Mouse (Mus musculus) forebrain, postnatal 0 days (tissue): ENCODE measurements around the gene Ugp2. TPM values are rescaled to one million over a fixed set of nuclear protein-coding genes. Genes with fewer than 3 reads are reported as not detected.

Experiments used
- ATAC-seq: fragments of 200-750 bp; cut with Nextera tagmentation; 2 replicates; pipeline ENCODE4 v1.8.0; 2017; ENCODE audit warnings: mild to moderate bottlenecking, moderate library complexity
- DNase-seq: peaks from one replicate; pipeline ENCODE4 v3.0.0-alpha.2; 2015
- H3K27ac ChIP-seq: fragments of 300-500 bp; sonication (generic); 2 replicates; pipeline ENCODE4 v1.5.1; 2014; ENCODE audit warnings: low read depth, mild to moderate bottlenecking, antibody characterized with exemption, low read length, moderate library complexity, mixed read lengths
- H3K27me3 ChIP-seq: fragments of 300-500 bp; sonication (generic); 2 replicates; pipeline ENCODE4 v1.6.1; 2014; ENCODE audit warnings: mild to moderate bottlenecking, low read length, mixed read lengths; ENCODE audit not compliant: insufficient read depth
- H3K36me3 ChIP-seq: fragments of 300-500 bp; sonication (generic); 2 replicates; pipeline ENCODE4 v1.6.1; 2014; ENCODE audit warnings: mild to moderate bottlenecking, moderate library complexity; ENCODE audit not compliant: insufficient read depth
- H3K4me1 ChIP-seq: fragments of 300-500 bp; sonication (generic); 2 replicates; pipeline ENCODE4 v1.6.1; 2014; ENCODE audit warnings: antibody characterized with exemption; ENCODE audit not compliant: insufficient read depth
- H3K4me2 ChIP-seq: fragments of 300-500 bp; sonication (generic); 2 replicates; pipeline ENCODE4 v1.6.1; 2014; ENCODE audit warnings: low read depth, mild to moderate bottlenecking, moderate library complexity
- H3K4me3 ChIP-seq: fragments of 300-500 bp; sonication (generic); 2 replicates; pipeline ENCODE4 v1.5.1; 2014; ENCODE audit warnings: low read depth, low read length, mixed read lengths
- H3K9ac ChIP-seq: fragments of 300-500 bp; sonication (generic); 2 replicates; pipeline ENCODE4 v1.6.1; 2014; ENCODE audit warnings: mild to moderate bottlenecking
- H3K9me3 ChIP-seq: fragments of 300-500 bp; sonication (generic); 2 replicates; pipeline ENCODE4 v1.6.1; 2016; ENCODE audit warnings: low read length
- CTCF ChIP-seq: sonication (generic); IDR thresholded peaks from 2 replicates; pipeline ENCODE4 v1.5.1; 2016; ENCODE audit warnings: antibody characterized with exemption, control low read depth, low read depth
- WGBS: fragments of 180-500 bp; shearing (Covaris S2); extraction: QIAGEN DNeasy Blood & Tissue Kit; methylation state at CpG from one replicate; pipeline ENCODE4 v1.1.7; 2014; 5-methylcytosine and 5-hydroxymethylcytosine counted together
- polyA plus RNA-seq: library from polyadenylated mRNA; unstranded; fragments of >200 nt; fragmentation: Nextera tagmentation; extraction: Ambion mirVana; gene quantifications from 2 replicates; pipeline ENCODE4 v1.2.1, GENCODE M21; 2015
- total RNA-seq: library from RNA; depleted of rRNA; stranded (reverse); fragments of >200 nt; gene quantifications from 2 replicates; pipeline ENCODE4 v1.2.3, GENCODE M21; 2014

The Ugp2 gene
- total and polyA plus RNA-seq, 2 experiments from 2014 or later = 59.9 to 69.5 TPM

DNA sequence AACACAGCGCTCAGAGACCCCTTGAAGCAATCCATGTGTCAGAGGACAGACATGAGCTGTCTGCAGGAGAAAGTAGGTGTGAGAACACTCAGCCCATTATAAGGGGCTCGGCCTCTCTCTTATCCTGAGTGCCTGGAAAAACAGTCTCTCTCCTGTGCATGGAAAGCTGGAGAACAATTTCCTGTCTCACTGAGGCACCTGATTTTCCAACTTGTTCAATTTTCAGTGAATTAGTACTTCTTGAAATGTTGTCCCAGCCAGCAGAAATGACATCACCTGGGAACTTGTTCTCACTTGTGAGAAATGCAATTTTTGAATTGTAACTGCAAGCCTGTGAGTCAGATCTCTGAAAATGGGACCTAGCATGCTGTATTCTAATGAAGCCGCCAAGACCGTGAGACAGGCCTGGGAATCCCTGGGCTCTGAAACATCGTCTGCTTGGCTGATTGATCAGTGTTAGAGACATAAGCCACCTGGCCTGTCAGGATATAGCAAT, 28.2 kb upstream of the Ugp2 start:
- no peak overlapping the region for H3K27ac ChIP-seq
- DNase-seq (peak; percentile 2), ATAC-seq (no peak)
- H3K4me1 ChIP-seq = no peaks in the 10 kb centered on the region
- no peaks in the 10 kb centered on the region for H3K27me3 ChIP-seq
- H3K4me3 ChIP-seq = no peak overlapping the region
- H3K9ac ChIP-seq = no peak overlapping the region
- 44% methylated on average over 5 of the region's 5 CpGs for WGBS
- no peak overlapping the region for H3K4me2 ChIP-seq
- no peaks in the 10 kb centered on the region for H3K36me3 ChIP-seq
- no peaks in the 10 kb centered on the region for H3K9me3 ChIP-seq
- no peak for TF ChIP-seq CTCF

DNA sequence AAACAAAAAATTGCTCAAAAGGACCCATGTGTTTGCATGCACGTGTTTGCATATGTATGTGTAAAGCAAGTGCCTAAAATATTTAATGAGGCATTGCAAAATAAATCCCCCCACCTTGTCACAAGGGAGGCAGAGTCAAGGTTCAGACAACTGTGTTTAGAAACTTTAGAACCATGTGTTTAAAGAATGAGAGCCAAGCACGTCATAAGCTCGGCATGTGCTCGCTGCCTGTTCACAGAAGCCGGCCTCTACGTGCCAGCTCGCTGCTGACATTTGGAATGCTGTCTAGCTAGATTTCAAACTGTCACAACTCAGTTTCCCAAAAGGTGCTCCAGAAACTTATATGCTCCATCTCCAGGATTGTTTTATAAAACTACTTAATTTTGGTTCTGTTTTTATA, 27.5 kb upstream of the Ugp2 start:
- H3K36me3 ChIP-seq = no peaks in the 10 kb centered on the region
- no peaks in the 10 kb centered on the region for H3K27me3 ChIP-seq
- H3K27ac ChIP-seq = no peak overlapping the region
- H3K4me2 ChIP-seq = no peak overlapping the region
- H3K9me3 ChIP-seq = no peaks in the 10 kb centered on the region
- peak; percentile 62 for DNase-seq
- H3K4me1 ChIP-seq = no peaks in the 10 kb centered on the region
- no peak overlapping the region for H3K9ac ChIP-seq
- peak; percentile 66; the same call in 1 of the 2 replicates for ATAC-seq
- 45% methylated on average over 7 of the region's 7 CpGs for WGBS
- H3K4me3 ChIP-seq = no peak overlapping the region
- TF ChIP-seq CTCF = no peak

DNA sequence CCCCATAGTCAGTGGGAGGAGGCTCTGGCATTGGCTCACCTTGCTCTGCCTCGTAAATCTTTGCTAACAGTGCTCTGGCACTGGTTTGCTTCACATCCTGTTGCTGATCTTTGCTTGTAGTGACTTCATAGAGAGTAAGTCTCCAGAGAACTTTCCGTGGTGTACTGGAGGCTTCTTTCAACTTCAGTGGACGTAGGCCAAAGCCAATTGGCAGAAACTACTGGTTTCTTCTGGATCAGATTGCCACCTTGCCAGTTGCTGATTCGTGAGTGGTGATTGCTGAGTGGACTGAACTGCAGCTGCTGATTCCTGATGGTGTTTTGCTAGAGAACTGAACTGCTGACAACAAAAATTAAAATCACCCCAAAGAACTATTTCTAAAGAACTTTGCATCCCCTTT, 15.8 kb upstream of the Ugp2 start:
- Histone ChIP-seq H3K9me3 (no peaks in the 10 kb centered on the region), H3K27ac (no peak overlapping the region), H3K4me1 (no peaks in the 10 kb centered on the region), H3K4me2 (no peak overlapping the region), H3K27me3 (no peaks in the 10 kb centered on the region), H3K36me3 (no peaks in the 10 kb centered on the region), H3K4me3 (no peak overlapping the region), H3K9ac (no peak overlapping the region)
- no peak for TF ChIP-seq CTCF
- ATAC-seq = no peak
- no peak for DNase-seq
- 72% methylated on average over 4 of the region's 4 CpGs for WGBS

DNA sequence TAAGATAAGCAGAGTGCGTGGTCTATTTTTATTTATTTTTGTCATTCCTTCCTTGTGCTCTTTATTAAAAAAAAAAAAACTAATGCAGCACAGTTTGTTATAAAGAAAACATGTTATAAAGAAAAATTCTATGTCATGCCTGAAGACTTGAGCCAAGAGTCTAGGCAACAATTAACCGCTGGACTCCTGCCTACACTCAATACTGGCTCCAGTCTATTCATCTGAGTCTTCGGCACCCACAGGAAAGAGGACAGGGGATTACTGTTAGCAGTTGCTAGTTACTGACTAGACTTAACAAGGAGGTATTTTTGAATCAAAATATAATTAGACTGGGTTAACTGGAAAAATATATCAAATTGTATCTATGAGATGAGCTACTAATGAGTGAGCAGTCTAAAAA, 3.1 kb upstream of the Ugp2 start:
- WGBS = 53% methylated on average over 3 of the region's 3 CpGs
- no peak for TF ChIP-seq CTCF
- H3K27me3 ChIP-seq = no peaks in the 10 kb centered on the region
- H3K4me1 ChIP-seq = peaks cover 10% of the 10 kb centered on the region
- no peak overlapping the region for H3K4me3 ChIP-seq
- no peak overlapping the region for H3K4me2 ChIP-seq
- no peak overlapping the region for H3K27ac ChIP-seq
- no peaks in the 10 kb centered on the region for H3K36me3 ChIP-seq
- H3K9ac ChIP-seq = no peak overlapping the region
- no peaks in the 10 kb centered on the region for H3K9me3 ChIP-seq
- ATAC-seq (no peak), DNase-seq (no peak)

DNA sequence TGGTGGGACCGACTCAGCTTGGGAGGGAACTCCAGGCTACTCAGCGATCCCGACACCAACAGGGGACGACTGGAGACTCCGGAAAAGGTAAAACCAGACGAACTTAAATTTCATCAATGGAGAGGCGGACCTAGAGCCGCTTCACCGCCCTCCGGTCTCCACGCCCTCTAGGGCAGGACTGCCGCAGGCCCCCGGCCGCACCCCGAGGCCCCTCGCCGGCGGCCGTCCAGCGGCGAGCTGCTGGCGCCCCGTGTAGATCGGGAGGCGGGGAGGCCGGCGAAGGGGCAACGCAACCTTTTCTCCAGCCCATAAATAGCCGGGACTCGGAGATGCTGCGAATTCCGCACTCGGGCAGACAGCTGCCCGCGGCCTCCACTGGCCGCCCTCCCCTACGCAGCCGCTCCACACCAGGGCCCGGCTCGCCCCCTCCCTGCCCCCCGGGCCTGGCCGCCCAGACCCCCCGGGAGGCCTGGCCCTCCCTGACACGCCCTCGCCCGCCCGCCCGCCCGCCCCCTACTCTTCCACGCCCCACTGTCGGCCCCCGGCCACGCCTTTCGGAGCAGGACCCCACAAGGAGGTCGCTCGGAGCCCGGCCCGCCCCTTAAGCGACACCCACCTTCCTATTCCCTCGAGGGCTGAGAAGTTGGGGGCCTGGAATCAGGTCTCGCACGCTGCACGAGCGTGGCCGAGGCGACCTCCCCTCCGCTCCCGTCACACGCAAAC, 441 bp downstream of the Ugp2 start:
- Histone ChIP-seq H3K4me3 (peak overlapping the region; percentile 87), H3K27me3 (no peaks in the 10 kb centered on the region), H3K4me1 (peaks cover 11% of the 10 kb centered on the region), H3K9ac (peak overlapping the region; percentile 76), H3K4me2 (peak overlapping the region; percentile 63), H3K9me3 (no peaks in the 10 kb centered on the region), H3K27ac (peak overlapping the region; percentile 77), H3K36me3 (no peaks in the 10 kb centered on the region)
- DNase-seq = peak; percentile 56
- TF ChIP-seq CTCF = no peak
- under 1% methylated on average over 63 of the region's 69 CpGs for WGBS
- ATAC-seq = peak; percentile 84

DNA sequence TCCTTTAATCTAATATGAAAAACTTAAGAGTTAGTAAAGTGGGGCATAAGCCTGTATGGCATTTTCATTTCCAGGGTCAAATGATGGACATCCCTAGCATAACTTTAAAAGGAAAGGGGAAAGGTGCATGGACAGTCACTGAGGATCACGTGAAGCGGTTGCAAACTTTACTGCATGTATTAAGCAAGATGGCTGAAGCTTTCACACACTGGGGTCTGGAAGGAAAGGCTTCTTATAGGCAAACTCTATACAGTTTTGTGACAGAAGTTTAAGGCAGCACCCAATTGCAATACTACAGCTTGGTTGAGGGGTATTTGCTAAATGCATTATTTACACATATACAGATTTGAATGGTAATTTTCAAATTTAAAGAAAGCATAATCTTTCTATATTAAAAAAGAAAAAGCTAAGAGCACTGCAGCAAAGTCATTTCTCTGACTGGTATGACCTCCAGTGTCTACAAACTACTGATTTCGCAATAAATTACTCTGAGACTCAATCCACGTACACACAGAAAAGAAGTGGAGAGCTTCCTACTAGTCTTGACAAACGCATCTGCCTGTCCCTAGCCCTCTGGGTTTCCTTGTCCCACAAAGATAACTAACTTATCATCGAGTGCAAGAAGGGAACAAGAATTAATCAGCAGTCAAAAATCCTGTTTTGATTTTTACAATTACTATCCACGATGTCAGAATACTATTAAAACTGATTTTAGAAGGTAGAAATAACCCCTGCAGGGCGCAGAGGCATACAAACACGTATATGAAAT, 1.6 kb downstream of the Ugp2 start:
- H3K4me3 ChIP-seq = peak overlapping the region; percentile 87
- H3K9me3 ChIP-seq = no peaks in the 10 kb centered on the region
- H3K9ac ChIP-seq = peak overlapping the region; percentile 76
- TF ChIP-seq CTCF = no peak
- no peaks in the 10 kb centered on the region for H3K27me3 ChIP-seq
- ATAC-seq (no peak), DNase-seq (no peak)
- peaks cover 11% of the 10 kb centered on the region for H3K4me1 ChIP-seq
- no peak overlapping the region for H3K27ac ChIP-seq
- H3K36me3 ChIP-seq = no peaks in the 10 kb centered on the region
- WGBS = 23% methylated on average over 9 of the region's 9 CpGs
- peak overlapping the region; percentile 63 for H3K4me2 ChIP-seq

DNA sequence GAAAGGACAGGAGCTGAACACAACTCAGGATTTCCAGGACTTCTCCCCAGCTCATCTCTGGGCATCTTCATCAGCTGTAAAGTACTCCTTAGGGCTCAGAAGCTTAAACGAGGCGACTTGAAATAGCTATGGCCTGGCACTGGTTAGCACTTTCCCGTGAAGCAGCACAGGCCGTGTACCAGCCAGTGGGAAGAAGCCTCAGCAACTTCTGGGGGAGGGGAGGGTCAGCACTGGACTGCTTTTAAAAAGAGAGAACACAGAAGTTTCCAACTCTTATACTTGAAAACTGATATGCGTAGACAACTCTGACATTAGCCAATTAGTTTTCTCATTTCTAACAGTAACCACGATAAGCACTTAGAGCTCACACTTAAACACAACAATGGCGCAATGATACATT, 2.5 kb downstream of the Ugp2 start:
- H3K27me3 ChIP-seq = no peaks in the 10 kb centered on the region
- H3K27ac ChIP-seq = no peak overlapping the region
- no peaks in the 10 kb centered on the region for H3K36me3 ChIP-seq
- H3K4me3 ChIP-seq = no peak overlapping the region; the same call in 1 of the 2 replicates
- no peak for TF ChIP-seq CTCF
- H3K4me1 ChIP-seq = peaks cover 11% of the 10 kb centered on the region
- peak overlapping the region; percentile 63 for H3K4me2 ChIP-seq
- no peaks in the 10 kb centered on the region for H3K9me3 ChIP-seq
- WGBS = 47% methylated on average over 7 of the region's 7 CpGs
- no peak for DNase-seq
- H3K9ac ChIP-seq = no peak overlapping the region
- ATAC-seq = no peak
